Mouse (Mus musculus) ES-Bruce4 (cell line): Measurements from ENCODE around the gene Tmem239. TPM values are rescaled to one million over a fixed set of nuclear protein-coding genes. Genes with fewer than 3 reads are reported as not detected.
A peak's percentile ranks its signal among the peaks of the same experiment; 100 is the strongest.

Experiments
- H3K27ac ChIP-seq: 2 replicates; pipeline ENCODE4 v1.5.1; 2012; ENCODE audit warnings: low read length, inconsistent platforms; ENCODE audit not compliant: insufficient read depth
- H3K27me3 ChIP-seq: 2 replicates; pipeline ENCODE4 v1.6.1; 2012; ENCODE audit warnings: mild to moderate bottlenecking, low read length, inconsistent platforms; ENCODE audit not compliant: control insufficient read depth, poor library complexity, insufficient read depth, severe bottlenecking
- H3K36me3 ChIP-seq: 2 replicates; pipeline ENCODE4 v1.6.1; 2012; ENCODE audit warnings: inconsistent platforms, mild to moderate bottlenecking, low read length, moderate library complexity; ENCODE audit not compliant: control insufficient read depth, poor library complexity, insufficient read depth, severe bottlenecking
- H3K4me1 ChIP-seq: one replicate; pipeline ENCODE4 v1.8.1; 2011; ENCODE audit warnings: low read length; ENCODE audit not compliant: control insufficient read depth, insufficient read depth
- H3K4me3 ChIP-seq: 2 replicates; pipeline ENCODE4 v1.5.1; 2011; ENCODE audit warnings: low read depth, mild to moderate bottlenecking, low read length
- H3K9ac ChIP-seq: 2 replicates; pipeline ENCODE4 v1.6.1; 2012; ENCODE audit warnings: low read depth, mild to moderate bottlenecking, inconsistent platforms; ENCODE audit not compliant: poor library complexity, severe bottlenecking
- H3K9me3 ChIP-seq: replicated peaks from 2 replicates; pipeline ENCODE4 v1.6.1; 2012; ENCODE audit warnings: mild to moderate bottlenecking, low read length, inconsistent platforms; ENCODE audit not compliant: control insufficient read depth, poor library complexity, insufficient read depth, severe bottlenecking
- CTCF ChIP-seq: IDR thresholded peaks from one replicate; pipeline ENCODE4 v1.8.1; 2011; ENCODE audit warnings: low read depth, low read length
- EP300 ChIP-seq: IDR thresholded peaks from 2 replicates; pipeline ENCODE4 v1.6.1; 2011; ENCODE audit warnings: low read depth, low read length; ENCODE audit not compliant: insufficient read depth
- POLR2A ChIP-seq: IDR thresholded peaks from one replicate; pipeline ENCODE4 v1.8.1; 2011; ENCODE audit warnings: low read length; ENCODE audit not compliant: insufficient read depth
- polyA plus RNA-seq: library from polyadenylated mRNA; stranded (reverse); fragments of >200 nt; gene quantifications from 2 replicates; pipeline ENCODE4 v1.2.4, GENCODE M21; 2011; ENCODE audit warnings: low read depth; ENCODE audit not compliant: missing spikeins, insufficient read depth, insufficient read length

The Tmem239 gene
- polyA plus RNA-seq, 1 experiment: not detected

GRCm38 (mm10) chr2:130408194-130408593 is 1.9 kb downstream of the Tmem239 start:
- no peak for TF ChIP-seq EP300
- TF ChIP-seq CTCF: no peak
- TF ChIP-seq POLR2A: no peak
- H3K27me3 ChIP-seq: no peaks in the 10 kb centered on the region
- no peaks in the 10 kb centered on the region for H3K9me3 ChIP-seq
- no peaks in the 10 kb centered on the region for H3K4me1 ChIP-seq
- H3K27ac ChIP-seq: no peak overlapping the region
- H3K4me3 ChIP-seq: no peak overlapping the region
- no peaks in the 10 kb centered on the region for H3K36me3 ChIP-seq
- H3K9ac ChIP-seq: no peak overlapping the region

DNA sequence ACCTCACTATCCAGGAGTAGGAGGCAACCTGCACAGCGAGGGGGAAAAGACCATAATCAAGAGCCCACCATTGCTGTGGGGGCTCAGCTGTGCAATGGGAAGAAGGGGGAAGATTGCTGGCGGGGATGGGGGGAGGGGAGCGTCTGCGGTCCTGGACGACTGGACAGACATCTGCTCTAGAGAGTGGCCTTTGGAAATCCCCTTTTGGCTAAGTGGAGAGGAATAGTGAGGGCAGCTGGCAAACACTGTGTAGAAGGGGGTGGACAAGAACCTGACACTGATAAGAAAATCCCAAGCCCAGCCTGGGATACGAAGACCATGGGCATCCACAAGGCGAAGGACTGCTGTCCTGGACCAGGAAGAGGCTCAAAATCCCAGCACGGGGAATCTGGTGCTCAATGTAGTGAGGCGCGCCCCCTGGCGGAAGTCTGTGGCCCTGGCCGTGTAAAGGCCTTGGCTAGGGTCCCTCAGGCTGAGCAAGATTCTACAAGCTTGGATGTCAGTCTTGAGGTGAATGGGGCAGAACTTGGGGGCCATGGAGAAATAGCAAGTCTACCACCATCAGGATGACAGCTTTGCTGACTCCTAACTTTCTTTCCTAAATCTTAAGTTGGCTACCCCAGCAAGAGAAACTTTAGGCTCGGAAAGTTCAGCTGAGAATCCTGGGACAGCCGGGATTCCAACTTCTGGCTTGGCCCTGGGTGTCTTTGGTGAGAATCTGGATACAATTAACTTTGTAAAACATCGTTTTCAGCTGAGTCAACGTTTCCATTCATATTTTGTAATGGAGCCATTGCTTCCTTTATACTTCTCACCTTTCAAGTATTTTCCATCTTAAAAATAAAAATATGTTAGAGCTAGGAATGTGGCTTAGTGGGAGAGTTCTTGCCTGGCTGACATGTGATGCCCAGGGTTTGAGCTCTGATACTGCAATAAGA is 5.5 kb downstream of the Tmem239 start:
- no peaks in the 10 kb centered on the region for H3K4me1 ChIP-seq
- no peaks in the 10 kb centered on the region for H3K27me3 ChIP-seq
- H3K36me3 ChIP-seq: no peaks in the 10 kb centered on the region
- TF ChIP-seq POLR2A (no peak), EP300 (no peak), CTCF (peak; percentile 95)
- H3K9me3 ChIP-seq: no peaks in the 10 kb centered on the region
- H3K4me3 ChIP-seq: no peak overlapping the region
- H3K9ac ChIP-seq: no peak overlapping the region
- H3K27ac ChIP-seq: no peak overlapping the region

DNA sequence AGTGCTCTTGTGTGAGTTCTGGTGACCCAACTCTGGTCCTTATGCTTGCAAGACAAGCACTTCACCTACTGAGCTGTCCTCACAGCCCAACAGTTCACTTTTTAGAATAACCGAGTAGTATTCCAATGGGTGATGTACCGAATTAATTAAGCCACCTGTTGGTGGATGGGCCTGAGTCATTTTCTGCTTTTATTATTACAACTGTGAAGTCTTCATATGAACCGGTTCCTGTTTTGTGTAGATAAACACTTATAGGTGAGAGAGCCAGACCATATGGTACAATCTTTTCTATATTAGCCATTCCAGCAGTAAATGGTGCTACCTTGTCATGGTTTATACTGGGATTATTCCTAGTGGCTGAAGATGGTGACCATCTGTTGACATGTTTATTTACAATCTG is 6.5 kb downstream of the Tmem239 start:
- no peak overlapping the region for H3K9ac ChIP-seq
- H3K27me3 ChIP-seq: no peaks in the 10 kb centered on the region
- no peaks in the 10 kb centered on the region for H3K36me3 ChIP-seq
- H3K4me1 ChIP-seq: no peaks in the 10 kb centered on the region
- no peak overlapping the region for H3K27ac ChIP-seq
- no peak for TF ChIP-seq POLR2A
- TF ChIP-seq EP300: no peak
- no peak for TF ChIP-seq CTCF
- H3K9me3 ChIP-seq: no peaks in the 10 kb centered on the region
- H3K4me3 ChIP-seq: no peak overlapping the region

GRCm38 (mm10) chr2:130414094-130414856 is 8.0 kb downstream of the Tmem239 start:
- Histone ChIP-seq H3K27me3 (no peaks in the 10 kb centered on the region), H3K9me3 (no peaks in the 10 kb centered on the region), H3K4me3 (no peak overlapping the region), H3K36me3 (no peaks in the 10 kb centered on the region), H3K27ac (no peak overlapping the region), H3K4me1 (no peaks in the 10 kb centered on the region), H3K9ac (no peak overlapping the region)
- TF ChIP-seq EP300 (no peak), POLR2A (no peak), CTCF (no peak)

DNA sequence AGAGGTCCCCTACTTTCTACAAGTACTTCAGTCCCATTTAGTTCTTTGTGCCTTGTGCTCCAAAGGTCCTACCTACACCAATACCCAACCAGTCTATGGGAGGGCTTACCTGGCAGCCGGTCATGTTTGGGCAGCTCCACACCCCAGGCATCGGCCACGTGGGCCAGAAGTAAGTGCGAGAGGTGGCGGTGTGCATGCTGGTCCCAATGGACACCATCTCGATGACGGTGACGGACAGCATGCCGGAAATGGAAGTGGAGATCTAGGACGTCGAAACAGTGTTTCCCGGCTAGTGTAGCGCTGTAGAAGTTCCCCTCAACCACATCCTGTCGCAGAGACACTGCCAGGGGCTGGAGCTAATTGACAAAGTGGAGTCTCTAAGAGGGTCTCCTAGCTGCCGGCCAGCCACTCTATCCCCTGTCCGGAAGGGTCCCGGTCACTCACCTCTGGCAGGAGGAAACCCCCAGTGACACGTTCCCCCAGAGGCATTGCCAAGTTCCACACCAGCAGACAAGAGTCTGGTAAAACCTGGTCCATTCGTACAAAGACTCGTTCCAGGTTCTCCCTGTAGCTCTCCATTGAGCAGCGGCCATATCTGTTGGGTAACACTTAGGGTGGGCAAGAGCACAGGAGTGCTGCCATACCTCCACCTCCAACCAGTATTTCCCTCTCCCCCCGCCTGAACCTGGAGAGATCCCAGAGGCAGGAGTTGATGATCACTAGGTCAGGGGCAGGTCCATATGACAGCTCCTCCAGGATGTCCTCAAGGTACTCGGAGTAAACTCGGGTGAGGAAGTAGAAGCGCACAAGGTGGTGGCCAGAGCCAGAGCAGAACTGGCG is 15.7 kb downstream of the Tmem239 start:
- H3K4me3 ChIP-seq: no peak overlapping the region
- H3K9me3 ChIP-seq: no peaks in the 10 kb centered on the region
- H3K27ac ChIP-seq: no peak overlapping the region
- no peaks in the 10 kb centered on the region for H3K36me3 ChIP-seq
- H3K27me3 ChIP-seq: no peaks in the 10 kb centered on the region
- no peak overlapping the region for H3K9ac ChIP-seq
- no peaks in the 10 kb centered on the region for H3K4me1 ChIP-seq
- TF ChIP-seq POLR2A (no peak), EP300 (no peak), CTCF (no peak)
